Mouse (Mus musculus) G1E (cell line): ENCODE results near the gene Slc3a2. TPM values are rescaled to one million over a fixed set of nuclear protein-coding genes. Genes with fewer than 3 reads are reported as not detected.

Experiments
- ATAC-seq: 2 replicates; pipeline ENCODE4 v1.8.0; 2016; ENCODE audit warnings: mild to moderate bottlenecking; ENCODE audit not compliant: insufficient number of reproducible peaks, poor library complexity, low FRiP score, severe bottlenecking; ENCODE audit errors: extremely low read depth
- DNase-seq: peaks from one replicate; pipeline ENCODE4 v3.0.0; 2012; ENCODE audit warnings: low spot score
- H3K27me3 ChIP-seq: 2 replicates; pipeline ENCODE4 v1.6.1; 2012; ENCODE audit warnings: mild to moderate bottlenecking, low read length, inconsistent platforms; ENCODE audit not compliant: insufficient read depth
- H3K36me3 ChIP-seq: replicated peaks from 2 replicates; pipeline ENCODE3; 2012; ENCODE audit warnings: mild to moderate bottlenecking, inconsistent platforms
- H3K4me1 ChIP-seq: 2 replicates; pipeline ENCODE4 v1.6.1; 2012; ENCODE audit warnings: low read depth, low read length, inconsistent platforms, mixed read lengths; ENCODE audit not compliant: insufficient read depth
- H3K4me3 ChIP-seq: 2 replicates; pipeline ENCODE4 v1.5.1; 2012; ENCODE audit warnings: low read depth, mild to moderate bottlenecking, inconsistent platforms, low read length, moderate library complexity, mixed read lengths
- H3K9me3 ChIP-seq: replicated peaks from 2 replicates; pipeline ENCODE4 v1.6.1; 2012; ENCODE audit warnings: inconsistent platforms
- CTCF ChIP-seq: IDR thresholded peaks from 2 replicates; pipeline ENCODE4 v1.5.1; 2012; ENCODE audit warnings: low read depth, low read length, inconsistent platforms, mixed read lengths
- GATA1 ChIP-seq: IDR thresholded peaks from 2 replicates; pipeline ENCODE4 v1.6.1; 2012; ENCODE audit warnings: borderline replicate concordance, low read length, inconsistent platforms, mixed read lengths
- GATA2 ChIP-seq: IDR thresholded peaks from 2 replicates; pipeline ENCODE4 v1.6.1; 2012; ENCODE audit warnings: low read depth, low read length, inconsistent platforms, borderline replicate concordance
- POLR2AphosphoS5 ChIP-seq: IDR thresholded peaks from 2 replicates; pipeline ENCODE4 v1.6.1; 2012; ENCODE audit warnings: low read depth, low read length, inconsistent platforms; ENCODE audit not compliant: insufficient replicate concordance
- TAL1 ChIP-seq: conservative IDR thresholded peaks from 2 replicates; pipeline ENCODE4 v1.6.1; 2012; ENCODE audit warnings: low read depth, low read length, inconsistent platforms, mixed read lengths
- polyA plus RNA-seq: library from polyadenylated mRNA; stranded (reverse); fragments of >175 nt; gene quantifications from 2 replicates; pipeline ENCODE4 v1.2.3, GENCODE M21; 2012
- total RNA-seq, 2 experiments: library from RNA; stranded (forward) in 1 of 2; stranded (reverse) in 1 of 2; fragments of 200-1000 nt in 1 of 2; fragments of >200 nt in 1 of 2; fragmentation: Nextera tagmentation in 1 of 2; gene quantifications; 2 replicates each; pipeline ENCODE4 v1.2.3; 2014 to 2017

Slc3a2 gene
- total and polyA plus RNA-seq, 3 experiments, result 232 to 317 (median 282) TPM

DNA sequence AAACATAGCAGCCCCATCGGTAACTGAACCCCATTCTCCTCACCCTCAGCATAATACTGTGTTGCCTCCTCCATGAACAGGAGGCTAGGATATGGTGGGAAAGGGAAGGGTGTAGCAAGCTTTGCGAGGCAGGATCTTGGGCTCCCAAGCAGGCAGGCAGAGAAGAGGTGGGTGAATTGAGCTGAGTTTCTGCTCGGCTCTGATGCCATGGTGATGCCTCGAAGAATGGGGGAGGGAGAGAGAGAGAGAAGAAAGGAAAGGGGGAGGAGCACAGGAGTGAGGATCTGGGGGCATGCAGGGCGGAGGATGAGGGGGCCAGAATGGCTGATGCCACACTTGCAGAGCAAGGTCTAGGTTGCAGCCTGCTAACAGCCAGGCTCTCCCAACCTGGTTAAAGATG, 57.4 kb downstream of the Slc3a2 start:
- Histone ChIP-seq H3K4me1 (peaks cover 77% of the 10 kb centered on the region), H3K36me3 (no peaks in the 10 kb centered on the region), H3K27me3 (no peaks in the 10 kb centered on the region), H3K9me3 (no peaks in the 10 kb centered on the region), H3K4me3 (no peak overlapping the region)
- DNase-seq (no peak), ATAC-seq (no peak)
- TF ChIP-seq GATA2 (no peak), POLR2AphosphoS5 (no peak), TAL1 (no peak), CTCF (no peak), GATA1 (no peak)

GRCm38 (mm10) chr19:8664859-8665258, 58.3 kb downstream of the Slc3a2 start:
- no peaks in the 10 kb centered on the region for H3K27me3 ChIP-seq
- H3K9me3 ChIP-seq, result no peaks in the 10 kb centered on the region
- peaks cover 79% of the 10 kb centered on the region for H3K4me1 ChIP-seq
- no peak overlapping the region for H3K4me3 ChIP-seq
- no peaks in the 10 kb centered on the region for H3K36me3 ChIP-seq
- ATAC-seq (no peak), DNase-seq (no peak)
- TF ChIP-seq TAL1, result peak; percentile 60
- no peak for TF ChIP-seq GATA2

GRCm38 (mm10) chr19:8663911-8664421, 59.2 kb downstream of the Slc3a2 start:
- Histone ChIP-seq H3K4me1 (peaks cover 78% of the 10 kb centered on the region), H3K27me3 (no peaks in the 10 kb centered on the region), H3K9me3 (no peaks in the 10 kb centered on the region), H3K4me3 (no peak overlapping the region), H3K36me3 (no peaks in the 10 kb centered on the region)
- ATAC-seq (no peak), DNase-seq (no peak)
- TF ChIP-seq CTCF, result no peak
- no peak for TF ChIP-seq GATA1
- TF ChIP-seq GATA2, result no peak
- no peak for TF ChIP-seq TAL1
- no peak for TF ChIP-seq POLR2AphosphoS5

- no peaks in the 10 kb centered on the region for H3K9me3 ChIP-seq
- no peak within 1 kb of the TSS for H3K4me3 ChIP-seq
- no peaks in the 10 kb centered on the region for H3K27me3 ChIP-seq
- peaks cover 83% of the 10 kb centered on the region for H3K4me1 ChIP-seq
- H3K36me3 ChIP-seq, result no peaks in the 10 kb centered on the region
- TF ChIP-seq CTCF, result no peak
- TF ChIP-seq TAL1, result no peak
- no peak for TF ChIP-seq GATA2
- TF ChIP-seq POLR2AphosphoS5, result no peak
- TF ChIP-seq GATA1, result no peak
- DNase-seq (no peak), ATAC-seq (no peak)
Observed at GRCm38 (mm10) chr19:8663360-8663839, 59.8 kb downstream of the Slc3a2 start, which contains the start of gene Chrm1. Chrm1 (plus strand) TSS chr19:8663789.

GRCm38 (mm10) chr19:8662337-8662736, 60.8 kb downstream of the Slc3a2 start:
- peaks cover 83% of the 10 kb centered on the region for H3K4me1 ChIP-seq
- H3K9me3 ChIP-seq, result no peaks in the 10 kb centered on the region
- DNase-seq, result peak; percentile 39
- no peaks in the 10 kb centered on the region for H3K27me3 ChIP-seq
- no peak for ATAC-seq
- no peak overlapping the region for H3K4me3 ChIP-seq
- TF ChIP-seq TAL1, result no peak
- peak; percentile 36; the same call in 1 of the 2 replicates for TF ChIP-seq CTCF
- no peak for TF ChIP-seq GATA2
- TF ChIP-seq GATA1, result no peak
- TF ChIP-seq POLR2AphosphoS5, result no peak
- H3K36me3 ChIP-seq, result no peaks in the 10 kb centered on the region

DNA sequence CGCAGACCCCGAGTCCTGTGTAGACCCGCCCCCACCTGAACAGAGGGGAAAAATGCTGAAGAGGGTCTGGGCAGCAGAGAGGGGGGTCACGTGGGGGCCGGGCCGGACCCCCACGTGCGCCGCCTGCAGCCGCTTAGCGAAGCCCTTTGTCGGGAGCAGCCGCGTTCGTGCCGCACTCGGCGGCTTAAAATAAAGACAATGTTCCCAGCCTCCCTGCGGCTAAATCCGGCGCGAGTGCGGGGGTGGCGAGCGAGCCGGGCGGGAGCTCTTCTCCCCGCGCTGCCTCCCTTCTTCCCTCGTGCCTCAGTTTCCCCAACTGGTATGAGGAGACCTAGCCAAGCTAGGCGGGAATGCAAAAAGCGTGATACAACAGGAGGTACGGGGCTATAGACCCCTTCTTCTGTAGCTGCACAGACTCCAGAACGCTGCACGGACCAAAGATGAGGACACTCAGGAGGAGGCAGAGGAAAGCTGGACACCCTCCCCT, 61.3 kb downstream of the Slc3a2 start:
- Histone ChIP-seq H3K27me3 (no peaks in the 10 kb centered on the region), H3K4me3 (no peak overlapping the region), H3K4me1 (peaks cover 79% of the 10 kb centered on the region), H3K9me3 (no peaks in the 10 kb centered on the region), H3K36me3 (no peaks in the 10 kb centered on the region)
- no peak for ATAC-seq
- no peak for TF ChIP-seq POLR2AphosphoS5
- TF ChIP-seq GATA2, result no peak
- TF ChIP-seq GATA1, result no peak
- TF ChIP-seq CTCF, result no peak
- TF ChIP-seq TAL1, result no peak
- no peak for DNase-seq

Other genes starting within 250 kb of the Slc3a2 start
Only the 20 nearest of the 32 such genes appear.
- gene Slc22a8, start 132.1 kb downstream of the Slc3a2 start, total RNA-seq (2014; fragmentation: Nextera tagmentation), result not detected in 2 replicates
- 0.06 and 0.16 TPM in 2 replicates for gene Slc22a8, start 132.1 kb downstream of the Slc3a2 start, total RNA-seq (2017)
- not detected in 2 replicates for gene Slc22a8, start 132.1 kb downstream of the Slc3a2 start, polyA plus RNA-seq
- gene Slc22a6, start 105.3 kb downstream of the Slc3a2 start, total RNA-seq (2014; fragmentation: Nextera tagmentation), result not detected in 2 replicates
- gene Slc22a6, start 105.3 kb downstream of the Slc3a2 start, total RNA-seq (2017), result 0.05 and 0.06 TPM in 2 replicates
- not detected in 2 replicates for gene Slc22a6, start 105.3 kb downstream of the Slc3a2 start, polyA plus RNA-seq
- not detected in 2 replicates for gene Chrm1, start 59.6 kb downstream of the Slc3a2 start, total RNA-seq (2014; fragmentation: Nextera tagmentation)
- 0.06 and 0.11 TPM in 2 replicates for gene Chrm1, start 59.6 kb downstream of the Slc3a2 start, total RNA-seq (2017)
- gene Chrm1, start 59.6 kb downstream of the Slc3a2 start, polyA plus RNA-seq, result 0.01 and 0.02 TPM in 2 replicates
- gene Wdr74, start 12.5 kb upstream of the Slc3a2 start, total RNA-seq (2014; fragmentation: Nextera tagmentation), result 124 and 180 TPM in 2 replicates
- gene Wdr74, start 12.5 kb upstream of the Slc3a2 start, total RNA-seq (2017), result 75.0 and 135 TPM in 2 replicates
- gene Wdr74, start 12.5 kb upstream of the Slc3a2 start, polyA plus RNA-seq, result 37.8 and 46.5 TPM in 2 replicates
- gene 1700092M07Rik, start 17.3 kb upstream of the Slc3a2 start, total RNA-seq (2014; fragmentation: Nextera tagmentation), result 2.5 and 5.3 TPM in 2 replicates
- gene 1700092M07Rik, start 17.3 kb upstream of the Slc3a2 start, total RNA-seq (2017), result 3.3 and 4.5 TPM in 2 replicates
- gene 1700092M07Rik, start 17.3 kb upstream of the Slc3a2 start, polyA plus RNA-seq, result 0.81 and 0.99 TPM in 2 replicates
- 61.1 and 84.0 TPM in 2 replicates for gene Stx5a, start 18.0 kb upstream of the Slc3a2 start, total RNA-seq (2014; fragmentation: Nextera tagmentation)
- 62.8 and 73.2 TPM in 2 replicates for gene Stx5a, start 18.0 kb upstream of the Slc3a2 start, total RNA-seq (2017)
- gene Stx5a, start 18.0 kb upstream of the Slc3a2 start, polyA plus RNA-seq, result 12.9 and 13.2 TPM in 2 replicates
- 445 and 456 TPM in 2 replicates for gene Nxf1, start 33.7 kb upstream of the Slc3a2 start, total RNA-seq (2014; fragmentation: Nextera tagmentation)
- gene Nxf1, start 33.7 kb upstream of the Slc3a2 start, total RNA-seq (2017), result 175 and 184 TPM in 2 replicates
- gene Nxf1, start 33.7 kb upstream of the Slc3a2 start, polyA plus RNA-seq, result 35.9 and 39.7 TPM in 2 replicates
- gene Tmem223, start 47.6 kb upstream of the Slc3a2 start, total RNA-seq (2014; fragmentation: Nextera tagmentation), result 8.2 and 16.3 TPM in 2 replicates
- gene Tmem223, start 47.6 kb upstream of the Slc3a2 start, total RNA-seq (2017), result 3.2 and 4.0 TPM in 2 replicates
- gene Tmem223, start 47.6 kb upstream of the Slc3a2 start, polyA plus RNA-seq, result 6.1 and 8.7 TPM in 2 replicates
- 138 and 153 TPM in 2 replicates for gene Tmem179b, start 51.1 kb upstream of the Slc3a2 start, total RNA-seq (2014; fragmentation: Nextera tagmentation)
- gene Tmem179b, start 51.1 kb upstream of the Slc3a2 start, total RNA-seq (2017), result 96.6 and 102 TPM in 2 replicates
- 90.2 and 102 TPM in 2 replicates for gene Tmem179b, start 51.1 kb upstream of the Slc3a2 start, polyA plus RNA-seq
- 14.4 and 17.5 TPM in 2 replicates for gene Taf6l, start 63.0 kb upstream of the Slc3a2 start, total RNA-seq (2014; fragmentation: Nextera tagmentation)
- 17.0 and 21.0 TPM in 2 replicates for gene Taf6l, start 63.0 kb upstream of the Slc3a2 start, total RNA-seq (2017)
- gene Taf6l, start 63.0 kb upstream of the Slc3a2 start, polyA plus RNA-seq, result 33.4 and 34.4 TPM in 2 replicates
- gene Polr2g, start 75.2 kb upstream of the Slc3a2 start, total RNA-seq (2014; fragmentation: Nextera tagmentation), result 112 and 137 TPM in 2 replicates
- 104 and 122 TPM in 2 replicates for gene Polr2g, start 75.2 kb upstream of the Slc3a2 start, total RNA-seq (2017)
- gene Polr2g, start 75.2 kb upstream of the Slc3a2 start, polyA plus RNA-seq, result 6.8 and 9.8 TPM in 2 replicates
- gene Zbtb3, start 79.2 kb upstream of the Slc3a2 start, total RNA-seq (2014; fragmentation: Nextera tagmentation), result 0.73 and 1.7 TPM in 2 replicates
- gene Zbtb3, start 79.2 kb upstream of the Slc3a2 start, total RNA-seq (2017), result 2.7 and 3.2 TPM in 2 replicates
- gene Zbtb3, start 79.2 kb upstream of the Slc3a2 start, polyA plus RNA-seq, result 1.7 and 1.8 TPM in 2 replicates
- gene Ttc9c, start 96.0 kb upstream of the Slc3a2 start, total RNA-seq (2014; fragmentation: Nextera tagmentation), result 61.6 and 73.9 TPM in 2 replicates
- gene Ttc9c, start 96.0 kb upstream of the Slc3a2 start, total RNA-seq (2017), result 74.7 and 76.1 TPM in 2 replicates
- 4.7 and 6.9 TPM in 2 replicates for gene Ttc9c, start 96.0 kb upstream of the Slc3a2 start, polyA plus RNA-seq
- 75.0 and 82.1 TPM in 2 replicates for gene Hnrnpul2, start 96.6 kb upstream of the Slc3a2 start, total RNA-seq (2014; fragmentation: Nextera tagmentation)
- 33.7 and 45.9 TPM in 2 replicates for gene Hnrnpul2, start 96.6 kb upstream of the Slc3a2 start, total RNA-seq (2017)
- 114 and 136 TPM in 2 replicates for gene Hnrnpul2, start 96.6 kb upstream of the Slc3a2 start, polyA plus RNA-seq
- gene AC129217.1, start 106.4 kb upstream of the Slc3a2 start, total RNA-seq (2014; fragmentation: Nextera tagmentation), result not detected in 2 replicates
- gene AC129217.1, start 106.4 kb upstream of the Slc3a2 start, total RNA-seq (2017), result 3.4 and 3.7 TPM in 2 replicates
- 102 and 115 TPM in 2 replicates for gene AC129217.1, start 106.4 kb upstream of the Slc3a2 start, polyA plus RNA-seq
- 17.0 and 20.5 TPM in 2 replicates for gene Bscl2, start 114.1 kb upstream of the Slc3a2 start, total RNA-seq (2014; fragmentation: Nextera tagmentation)
- gene Bscl2, start 114.1 kb upstream of the Slc3a2 start, total RNA-seq (2017), result 5.5 and 6.6 TPM in 2 replicates
- gene Bscl2, start 114.1 kb upstream of the Slc3a2 start, polyA plus RNA-seq, result 6.5 and 9.0 TPM in 2 replicates
- gene Gng3, start 115.8 kb upstream of the Slc3a2 start, total RNA-seq (2014; fragmentation: Nextera tagmentation), result not detected in 2 replicates
- 0.11 TPM in 1 of 2 replicates, not detected in the other for gene Gng3, start 115.8 kb upstream of the Slc3a2 start, total RNA-seq (2017)
- not detected in 2 replicates for gene Gng3, start 115.8 kb upstream of the Slc3a2 start, polyA plus RNA-seq
- gene Lrrn4cl, start 127.4 kb upstream of the Slc3a2 start, total RNA-seq (2014; fragmentation: Nextera tagmentation), result not detected in 2 replicates
- gene Lrrn4cl, start 127.4 kb upstream of the Slc3a2 start, total RNA-seq (2017), result 0.06 and 0.16 TPM in 2 replicates
- not detected in 2 replicates for gene Lrrn4cl, start 127.4 kb upstream of the Slc3a2 start, polyA plus RNA-seq
- gene Ubxn1, start 148.1 kb upstream of the Slc3a2 start, total RNA-seq (2014; fragmentation: Nextera tagmentation), result 101 and 102 TPM in 2 replicates
- 184 and 203 TPM in 2 replicates for gene Ubxn1, start 148.1 kb upstream of the Slc3a2 start, total RNA-seq (2017)
- gene Ubxn1, start 148.1 kb upstream of the Slc3a2 start, polyA plus RNA-seq, result 233 and 309 TPM in 2 replicates
- gene Uqcc3, start 157.6 kb upstream of the Slc3a2 start, total RNA-seq (2014; fragmentation: Nextera tagmentation), result 22.3 and 24.8 TPM in 2 replicates
- 107 and 112 TPM in 2 replicates for gene Uqcc3, start 157.6 kb upstream of the Slc3a2 start, total RNA-seq (2017)
- 39.6 and 41.1 TPM in 2 replicates for gene Uqcc3, start 157.6 kb upstream of the Slc3a2 start, polyA plus RNA-seq